Mouse (Mus musculus) CD4-positive, CD25-positive, alpha-beta regulatory T cell, adult 2 months (primary cell): ENCODE data around the gene Mfsd9.

Experiments
- DNase-seq: peaks from one replicate; pipeline ENCODE4 v3.0.0-alpha.2; 2012; ENCODE audit warnings: low read depth, low spot score

Mfsd9 gene

DNA sequence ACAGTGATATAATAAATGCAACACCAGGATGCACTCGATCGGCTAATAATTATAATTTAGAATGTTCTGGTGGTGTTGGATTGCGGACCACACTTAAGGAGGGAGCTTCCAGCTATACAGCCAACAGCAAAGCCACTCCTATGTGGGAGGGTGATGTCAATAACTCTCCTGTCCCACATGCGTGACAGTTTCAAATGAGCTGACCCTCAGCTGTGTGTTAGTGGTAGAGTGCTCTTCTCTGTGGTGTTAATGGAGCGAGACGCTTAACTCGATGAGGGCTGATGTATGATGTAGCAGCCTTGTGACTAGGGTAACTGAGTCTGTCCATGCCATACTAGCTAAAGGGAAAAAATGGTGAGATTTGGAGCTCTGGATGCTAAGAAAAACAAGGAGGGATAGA, 7.0 kb downstream of the Mfsd9 start:
- DNase-seq: no peak

DNA sequence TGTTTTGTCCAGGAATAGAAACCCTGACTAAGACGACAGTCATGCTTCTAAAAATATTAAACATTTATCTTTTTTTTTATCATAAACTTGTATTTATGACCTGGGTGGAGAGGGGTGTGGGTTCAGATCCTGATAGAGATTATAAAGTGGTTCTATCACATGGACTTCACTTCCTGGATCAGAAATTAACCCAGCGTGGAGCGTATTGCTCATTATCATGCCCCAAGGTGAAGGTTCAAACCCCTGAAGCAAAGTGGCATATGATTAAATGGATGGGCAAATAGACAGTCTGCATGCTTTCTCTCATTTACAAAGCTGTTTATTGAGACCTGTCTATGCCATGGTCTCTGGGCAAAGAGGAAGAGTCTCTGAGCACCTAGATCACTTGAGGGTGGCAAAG, 13.7 kb downstream of the Mfsd9 start:
- DNase-seq: no peak

DNA sequence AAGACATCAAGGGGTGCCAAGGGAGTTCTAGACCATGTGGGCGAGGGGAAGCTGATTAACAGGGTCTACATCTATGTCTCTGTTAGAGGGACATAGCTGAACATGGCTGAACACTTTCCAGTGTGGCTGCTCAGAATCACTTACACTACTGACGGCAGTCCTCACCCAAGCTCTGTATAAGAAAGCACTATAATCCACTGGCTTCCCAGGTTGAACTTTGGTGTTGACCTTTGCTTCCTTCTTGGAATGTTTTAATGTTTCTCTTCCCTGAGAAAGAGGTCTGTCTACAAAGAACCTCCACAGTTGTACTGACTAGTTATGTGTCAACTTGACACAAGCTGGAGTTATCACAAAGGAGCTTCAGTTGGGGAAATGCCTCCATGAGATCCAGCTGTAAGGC, 14.4 kb downstream of the Mfsd9 start:
- no peak for DNase-seq

DNA sequence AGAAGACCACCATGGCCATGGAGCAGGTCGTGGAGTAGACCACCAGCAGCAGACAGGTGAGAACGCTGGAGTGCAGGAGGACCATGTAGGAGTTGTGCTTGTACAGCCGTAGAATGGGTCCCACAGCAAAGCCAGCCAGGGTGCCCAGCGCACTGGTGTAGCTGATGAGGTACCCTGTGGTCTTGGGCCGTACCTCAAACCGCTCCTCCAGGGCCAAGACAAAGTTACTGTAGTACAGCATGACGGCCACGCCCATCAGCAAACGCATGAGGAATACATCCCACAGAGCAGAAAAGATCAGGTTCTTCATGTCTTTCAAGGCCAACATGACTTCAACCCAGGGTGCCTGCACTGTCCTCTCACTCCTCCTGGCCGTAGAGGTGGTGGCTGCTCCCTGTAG, 16.4 kb downstream of the Mfsd9 start:
- DNase-seq: no peak

DNA sequence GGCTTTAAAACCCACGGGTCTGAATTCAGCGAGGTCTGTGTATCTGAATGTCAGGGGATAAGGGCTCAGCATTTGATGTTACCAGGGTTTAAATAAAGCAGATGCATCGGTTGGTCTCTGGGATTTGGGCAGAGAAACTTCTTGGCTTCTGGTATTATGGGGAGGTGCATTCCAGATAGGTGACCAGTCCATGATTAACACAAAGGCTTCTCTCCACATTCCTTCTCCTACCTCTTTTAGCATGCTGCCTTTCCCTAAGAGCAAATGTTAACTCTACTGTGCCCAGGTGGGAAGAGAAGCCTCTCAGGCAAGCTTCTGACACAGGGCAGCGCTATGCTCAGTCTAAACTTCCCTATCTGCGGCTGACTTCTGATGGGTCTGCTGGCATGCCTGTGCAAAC, 17.3 kb downstream of the Mfsd9 start:
- DNase-seq: no peak

DNA sequence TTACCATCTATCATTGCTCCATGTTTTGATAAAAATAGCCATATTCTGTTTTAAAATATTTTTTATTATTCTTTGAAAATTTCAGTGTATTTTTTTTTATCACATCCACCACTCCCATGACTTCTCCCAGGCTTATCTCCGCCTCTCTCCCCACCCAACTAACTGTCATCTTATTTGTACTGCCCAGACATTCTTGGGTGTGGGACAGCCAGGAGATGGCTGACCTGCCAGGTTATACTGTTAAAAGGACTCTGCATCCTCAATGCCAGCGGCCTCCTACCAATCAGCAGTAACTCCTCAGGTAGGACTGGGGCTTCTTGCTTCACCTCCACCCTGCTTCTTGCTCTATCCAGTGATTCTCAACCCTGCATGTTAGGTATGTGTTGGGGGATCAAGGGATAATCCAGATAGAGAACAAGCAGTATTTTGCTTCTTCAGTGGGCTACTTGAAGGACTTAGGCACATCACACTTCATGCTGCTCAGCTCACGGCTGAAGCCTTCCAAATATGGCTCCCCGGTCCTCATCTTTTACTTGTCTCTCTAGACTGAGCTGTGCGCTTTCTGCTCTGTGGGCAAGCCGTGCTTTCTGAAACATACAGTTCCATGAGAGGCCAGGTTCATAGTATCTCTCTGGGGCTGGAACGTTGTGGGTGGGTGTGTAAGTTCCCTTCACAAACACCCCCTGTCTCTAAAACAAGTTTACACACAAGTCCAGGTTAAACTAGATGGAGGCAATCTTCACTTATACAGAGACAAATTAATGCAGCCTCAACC, 19.1 kb downstream of the Mfsd9 start:
- no peak for DNase-seq

DNA sequence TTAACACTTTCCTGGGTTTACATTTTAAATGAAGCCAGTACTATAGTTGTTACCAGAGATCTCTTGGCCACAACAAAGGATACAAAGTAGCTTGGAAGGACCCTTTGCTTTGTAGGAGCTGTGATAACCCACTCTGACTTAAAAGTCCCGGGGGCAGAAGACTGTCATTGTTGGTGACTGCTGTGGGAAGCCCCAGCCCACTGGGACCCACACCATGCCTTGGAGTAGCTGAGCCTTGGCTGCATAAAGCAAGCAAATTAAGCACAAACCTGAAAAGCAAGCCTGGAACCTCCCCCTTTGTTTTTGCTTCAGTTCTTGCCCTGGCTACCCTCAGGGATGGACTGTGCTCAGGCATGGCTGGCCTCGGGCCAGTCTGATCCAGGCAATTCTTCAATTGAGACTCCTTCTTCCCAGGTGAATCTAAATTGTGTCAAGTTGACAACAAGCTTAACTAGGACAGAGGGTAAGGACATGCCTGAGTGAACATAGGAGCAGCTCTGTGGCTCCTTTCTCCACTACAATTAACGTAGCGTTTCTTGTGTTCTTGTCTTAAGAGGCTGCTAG, 21.1 kb downstream of the Mfsd9 start:
- no peak for DNase-seq

DNA sequence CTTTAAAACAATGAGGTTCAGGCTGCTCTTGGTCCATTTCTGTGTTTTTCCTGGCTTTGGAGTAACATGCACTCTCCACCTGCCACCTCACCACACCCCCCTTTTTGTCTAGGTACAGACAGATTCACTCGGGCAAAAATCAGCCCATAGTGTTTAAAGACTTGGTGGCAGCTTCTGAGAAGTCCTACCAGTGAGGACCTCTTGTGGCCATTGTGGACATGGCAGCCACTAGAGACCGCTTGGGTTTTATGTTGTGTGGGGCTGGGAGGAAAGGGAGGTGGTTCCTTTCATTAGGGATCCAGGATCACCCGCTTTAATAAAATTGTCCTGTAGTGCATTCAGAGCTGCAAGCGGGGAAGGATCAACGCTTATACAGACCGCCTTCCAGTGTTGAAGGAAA, 21.9 kb downstream of the Mfsd9 start:
- DNase-seq: peak; percentile 48

DNA sequence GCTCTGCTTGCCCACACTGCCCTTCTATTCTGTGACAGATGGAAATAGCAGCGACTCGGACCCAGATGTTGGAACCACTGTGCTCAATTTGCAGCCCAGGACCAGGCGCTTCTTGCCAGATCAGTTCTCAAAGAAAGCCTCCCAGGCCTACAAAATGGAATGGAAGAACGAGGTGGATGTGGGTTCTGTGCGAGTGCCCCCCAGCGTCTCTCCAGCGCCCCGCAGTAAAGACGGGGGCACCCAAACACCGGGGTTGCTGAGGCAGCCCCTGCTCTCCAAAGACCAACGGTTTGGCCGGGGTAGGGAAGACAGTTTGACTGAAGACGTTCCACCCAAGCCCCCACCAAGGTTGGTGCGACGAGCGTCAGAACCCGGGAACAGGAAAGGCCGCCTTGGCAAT, 22.9 kb downstream of the Mfsd9 start:
- no peak for DNase-seq

DNA sequence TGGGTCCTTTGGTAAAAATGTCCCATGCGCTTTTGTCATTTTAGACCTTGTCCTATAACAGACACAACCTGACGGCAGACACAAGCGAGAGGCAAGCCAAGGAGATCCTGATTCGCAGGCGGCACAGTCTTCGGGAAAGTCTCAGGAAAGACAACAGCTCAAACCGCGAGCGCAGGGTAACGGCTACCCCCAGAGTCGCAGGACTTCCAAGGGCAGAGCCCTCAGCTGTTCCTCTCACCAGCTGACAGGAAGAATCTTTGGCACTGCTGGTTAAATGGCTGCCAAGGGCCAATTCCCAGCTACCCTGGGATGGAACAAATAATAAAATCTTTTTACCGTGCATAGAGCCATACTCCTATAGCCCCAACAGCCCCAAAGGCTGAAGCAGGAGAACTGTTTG, 25.0 kb downstream of the Mfsd9 start:
- DNase-seq: no peak

DNA sequence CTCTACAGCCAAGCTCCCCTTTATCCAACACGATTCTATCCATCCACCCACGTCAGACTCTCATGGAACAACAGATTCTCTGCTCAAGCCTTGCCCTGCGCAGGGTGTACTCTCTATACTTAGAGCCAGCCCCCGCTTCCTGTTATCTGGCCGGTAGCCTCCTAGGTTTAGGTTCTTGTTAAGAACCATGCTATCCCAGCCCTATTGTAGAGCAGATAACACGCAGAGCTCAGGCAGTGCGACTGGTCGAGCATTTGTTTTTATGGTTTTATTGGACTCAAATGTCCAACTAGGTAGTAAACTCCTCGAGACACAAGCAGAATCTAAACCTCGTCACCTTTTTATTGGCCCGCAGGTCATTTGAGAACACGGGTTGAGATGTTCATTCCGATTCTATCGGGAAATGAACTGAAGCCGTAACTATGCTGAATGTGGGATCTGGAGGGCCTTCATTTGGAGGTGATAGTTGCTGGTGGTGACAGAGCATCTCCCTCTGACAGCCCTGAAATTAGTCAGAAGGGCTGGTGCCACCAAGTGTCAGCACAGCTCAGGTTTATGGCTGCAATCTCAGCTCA, 25.7 kb downstream of the Mfsd9 start:
- DNase-seq: no peak

DNA sequence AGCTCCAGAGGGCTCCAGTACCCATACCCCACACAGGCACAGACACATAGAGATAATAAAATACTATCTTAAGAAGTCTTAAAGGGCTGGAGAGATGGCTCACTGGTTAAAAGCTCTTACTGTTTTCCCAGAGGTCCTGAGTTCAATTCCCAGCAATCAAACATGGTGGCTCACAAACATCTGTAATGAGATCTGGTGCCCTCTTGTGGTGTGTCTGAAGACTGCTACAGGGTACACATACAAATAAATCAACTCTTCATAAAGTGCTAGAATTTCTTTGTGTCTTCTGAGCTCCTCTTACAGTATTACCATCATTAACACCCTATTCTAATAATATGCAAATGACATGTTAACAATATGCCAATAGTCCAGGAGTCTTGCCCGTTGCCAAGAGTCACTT, 26.4 kb downstream of the Mfsd9 start:
- DNase-seq: no peak

DNA sequence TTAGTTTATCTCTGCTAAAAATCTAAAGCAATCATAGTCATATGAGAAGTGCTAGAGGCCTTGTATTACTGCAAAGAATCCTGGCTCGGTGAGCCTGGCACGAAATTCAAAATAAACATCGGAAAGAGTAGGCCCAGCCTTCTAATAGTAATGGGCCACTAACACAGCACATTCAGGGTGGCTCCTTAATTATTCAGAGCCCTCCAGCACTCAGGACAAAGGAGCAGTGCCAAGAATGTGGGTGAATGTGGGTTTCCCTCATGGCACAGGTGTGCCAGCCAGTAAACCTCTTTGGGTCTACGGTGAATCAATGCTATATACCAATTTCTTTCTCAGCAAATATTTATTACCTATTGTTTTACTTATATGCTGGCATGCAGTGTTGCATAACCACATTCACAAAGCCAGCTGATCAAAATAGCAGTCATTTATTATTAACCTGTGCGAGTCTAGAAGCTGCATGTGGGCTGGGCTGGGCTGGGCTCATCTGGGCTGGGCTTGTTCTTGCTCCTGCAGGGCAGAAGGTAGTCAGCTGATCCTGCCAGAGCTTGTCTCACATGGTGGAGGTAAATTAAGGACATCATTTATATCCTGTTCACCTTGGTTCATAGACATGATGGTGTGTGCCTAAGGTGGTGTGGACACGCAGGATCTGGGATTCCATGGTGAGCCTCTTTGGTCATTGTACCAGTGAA, 30.6 kb downstream of the Mfsd9 start:
- no peak for DNase-seq

DNA sequence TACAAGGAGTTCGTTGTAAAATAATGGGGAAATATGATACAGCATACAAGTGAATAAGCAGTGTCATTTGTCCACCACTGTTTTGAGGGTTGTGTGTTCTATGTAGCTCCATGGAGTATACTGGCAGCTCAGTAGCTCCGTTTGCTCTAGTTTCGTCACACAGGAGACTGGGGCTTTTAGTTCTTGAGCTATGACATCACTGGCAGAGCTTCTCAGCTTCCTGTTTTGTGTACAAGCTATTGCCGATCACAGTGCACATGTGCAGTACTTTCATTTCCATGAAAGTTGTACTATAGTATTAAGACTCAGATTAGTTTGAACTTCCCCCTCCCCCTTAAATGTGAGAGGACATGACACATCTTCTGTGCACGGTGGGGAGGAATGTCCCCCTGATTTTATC, 44.4 kb downstream of the Mfsd9 start:
- DNase-seq: no peak

DNA sequence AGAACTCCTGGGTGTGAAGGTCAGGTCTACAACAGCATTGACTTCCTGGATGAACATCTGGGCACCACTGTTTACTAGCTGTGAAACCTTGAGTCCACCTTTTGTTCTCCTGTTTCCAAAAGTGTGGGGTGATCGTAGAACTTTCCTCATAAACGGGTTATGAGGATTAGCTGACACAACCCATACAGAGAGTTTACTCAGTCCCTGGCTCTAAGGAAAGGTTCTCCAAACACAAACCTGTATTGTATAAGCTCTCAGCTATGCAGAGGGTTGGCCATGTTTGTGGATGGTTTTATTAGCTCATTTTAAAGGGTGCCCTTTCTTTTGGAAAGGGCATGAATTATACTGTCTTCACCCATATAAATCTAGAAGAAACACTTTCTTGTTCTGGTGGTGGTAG, 49.7 kb downstream of the Mfsd9 start:
- DNase-seq: no peak

DNA sequence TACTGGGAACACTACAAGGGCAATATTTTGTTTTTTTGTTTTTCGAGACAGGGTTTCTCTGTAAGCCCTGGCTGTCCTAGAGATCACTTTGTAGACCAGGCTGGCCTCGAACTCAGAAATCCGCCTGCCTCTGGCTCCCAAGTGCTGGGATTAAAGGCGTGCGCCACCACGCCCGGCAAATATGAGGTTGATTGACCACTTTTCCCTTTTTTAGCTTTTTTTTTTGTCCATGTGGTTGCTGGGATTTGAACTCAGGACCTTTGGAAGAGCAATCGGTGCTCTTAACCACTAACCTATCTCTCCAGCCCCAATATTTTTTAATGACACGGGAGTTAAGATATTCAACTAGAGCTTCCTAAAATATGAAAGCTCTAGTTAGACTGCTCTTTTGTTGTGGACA, 52.2 kb downstream of the Mfsd9 start:
- peak; percentile 4 for DNase-seq

DNA sequence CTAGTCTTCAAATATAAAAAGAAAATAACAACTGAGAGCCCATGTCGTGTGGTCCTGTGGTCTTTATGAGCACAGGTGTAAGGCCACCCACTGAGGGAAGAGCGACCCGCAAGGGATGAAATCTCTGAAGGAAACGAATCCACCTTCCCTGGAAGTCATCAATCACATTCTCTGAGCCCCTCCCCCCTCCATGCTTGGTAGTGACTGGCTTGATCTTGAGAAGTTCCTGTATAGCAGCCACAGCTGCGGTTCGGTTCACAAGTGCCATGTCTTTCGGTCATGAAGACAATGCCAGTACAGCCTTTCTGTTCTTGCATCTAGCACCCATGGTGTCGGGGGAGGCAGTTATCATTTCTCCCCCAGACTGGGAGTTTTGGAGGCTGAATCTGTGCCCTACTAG, 52.8 kb downstream of the Mfsd9 start:
- no peak for DNase-seq

DNA sequence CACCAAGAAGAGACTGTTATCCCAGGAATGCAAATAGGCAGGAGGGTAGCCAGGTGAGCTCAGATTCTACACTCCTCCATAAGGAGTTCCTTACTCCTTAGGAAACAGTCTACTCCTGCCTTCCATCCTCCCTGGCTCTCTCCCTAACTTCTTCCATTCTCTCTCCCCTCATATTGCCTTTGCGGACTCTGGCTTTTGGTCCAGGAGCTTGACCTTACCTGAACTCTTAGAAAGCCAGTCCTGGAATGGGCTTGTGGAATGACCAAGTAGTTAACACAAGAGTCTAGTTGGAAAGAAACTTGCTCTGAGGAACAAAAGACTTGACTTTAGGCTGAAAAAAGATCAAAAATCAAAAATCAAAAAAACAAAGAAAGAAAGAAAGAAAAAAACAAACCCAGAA, 61.9 kb downstream of the Mfsd9 start:
- DNase-seq: no peak

DNA sequence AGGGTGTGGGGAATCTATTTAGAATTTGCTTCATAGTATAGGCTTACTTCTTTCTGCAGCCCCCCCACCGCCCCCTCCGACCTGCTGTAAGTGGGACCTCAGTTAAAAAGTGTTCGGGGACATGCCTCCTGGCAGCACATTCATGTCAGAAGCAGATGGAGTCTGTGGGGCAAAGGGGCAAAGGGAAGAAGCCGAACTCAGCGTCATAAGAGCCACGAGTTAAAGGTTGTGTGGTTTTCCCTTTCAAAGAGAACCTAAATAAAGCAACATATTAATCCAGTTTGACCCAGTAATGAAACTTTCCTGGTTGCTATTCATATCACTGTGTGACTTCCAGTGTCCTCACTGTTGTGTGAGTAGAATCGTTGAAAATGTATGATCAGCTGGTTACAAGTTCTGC, 63.1 kb downstream of the Mfsd9 start:
- no peak for DNase-seq

DNA sequence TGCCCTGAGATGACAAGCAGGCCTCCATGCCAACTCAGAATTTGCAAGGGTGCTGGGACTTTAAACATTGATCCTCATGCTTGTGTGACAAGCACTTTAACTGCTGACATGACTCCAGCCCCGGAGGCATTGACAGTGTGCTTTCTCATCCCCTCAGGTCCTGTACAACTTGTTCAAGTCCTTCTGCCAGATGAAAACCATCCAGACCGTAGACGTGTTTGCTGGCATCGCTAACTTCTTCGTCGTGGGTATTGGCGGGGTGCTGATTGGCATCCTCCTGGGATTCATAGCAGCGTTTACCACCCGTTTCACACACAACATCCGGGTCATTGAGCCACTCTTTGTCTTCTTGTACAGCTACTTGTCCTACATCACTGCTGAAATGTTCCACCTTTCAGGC, 64.4 kb downstream of the Mfsd9 start:
- no peak for DNase-seq
